Comparison of ENCODE assay signal across 16 mouse cellular contexts in the genomic region with DNA sequence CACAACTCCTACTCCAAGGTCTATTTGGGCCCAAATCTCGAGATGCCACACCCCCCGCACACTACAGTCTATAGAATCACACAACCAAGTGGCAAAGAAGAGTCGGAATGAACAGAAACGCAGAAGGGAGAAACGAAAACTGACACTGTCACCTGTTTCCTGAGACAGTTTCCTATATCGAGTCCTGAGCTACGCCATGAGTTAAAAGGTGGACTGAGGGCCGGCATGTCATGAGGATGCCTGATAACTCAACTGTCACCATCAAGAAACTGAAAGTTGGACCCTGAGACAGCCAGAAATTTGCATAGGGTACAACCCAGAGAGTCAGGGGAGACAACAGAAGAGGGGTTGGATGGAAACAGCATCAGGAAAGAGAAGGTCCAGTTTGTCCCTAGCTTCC.
"Had no signal": no experiment of that assay in that cellular context is flagged by ENCODE, and none has a peak within 500 bp of the region (broad histone marks: within the 10 kb centered on the region; RNA-seq: fewer than 3 reads in every experiment).

No protein-coding gene starts in this region.

- H3K4me2 ChIP-seq: neural tube, embryonic 12.5 days; neural tube, embryonic 13.5 days; neural tube, embryonic 15.5 days; stomach, embryonic 15.5 days had no signal

- H3K27ac ChIP-seq: neural tube, embryonic 12.5 days; neural tube, embryonic 13.5 days; neural tube, embryonic 15.5 days; stomach, embryonic 15.5 days; stomach, postnatal 0 days had no signal

- H3K9me3 ChIP-seq: neural tube, embryonic 12.5 days; neural tube, embryonic 13.5 days; neural tube, embryonic 15.5 days; stomach, embryonic 15.5 days had no signal

- H3K27me3 ChIP-seq: neural tube, embryonic 12.5 days; neural tube, embryonic 13.5 days; neural tube, embryonic 15.5 days; stomach, embryonic 15.5 days had no signal

- H3K9ac ChIP-seq: neural tube, embryonic 12.5 days; neural tube, embryonic 13.5 days; neural tube, embryonic 15.5 days; stomach, embryonic 15.5 days had no signal

- H3K36me3 ChIP-seq: neural tube, embryonic 12.5 days; neural tube, embryonic 13.5 days; neural tube, embryonic 15.5 days; stomach, embryonic 15.5 days had no signal

- H3K4me3 ChIP-seq: neural tube, embryonic 12.5 days; neural tube, embryonic 13.5 days; neural tube, embryonic 15.5 days; stomach, embryonic 15.5 days had no signal

- DNase-seq: retina, postnatal 1 day; right cerebral cortex, adult 18-20 months; right cerebral cortex, postnatal 25 days; right cerebral cortex, postnatal 4 days; spleen, adult 18-20 months; thymus, adult 18-20 months; thymus, adult 2 months; thymus, postnatal 14 days; thymus, postnatal 25 days; thymus, postnatal 36 days; thymus, postnatal 4 days had no signal

- H3K4me1 ChIP-seq: neural tube, embryonic 12.5 days; neural tube, embryonic 15.5 days had no signal
